Mouse (Mus musculus) neural tube, embryonic 13.5 days (tissue): ENCODE measurements around the gene Mfrp. TPM values are rescaled to one million over a fixed set of nuclear protein-coding genes. Genes with fewer than 3 reads are reported as not detected.
A peak's percentile ranks its signal among the peaks of the same experiment; 100 is the strongest.

Source experiments
- ATAC-seq: fragments of 200-750 bp; cut with Nextera tagmentation; 2 replicates; pipeline ENCODE4 v1.8.0; 2017; ENCODE audit warnings: low read depth, mild to moderate bottlenecking, moderate TSS enrichment, moderate library complexity
- H3K27ac ChIP-seq: fragments of 300-500 bp; sonication (generic); replicated peaks from 2 replicates; pipeline ENCODE4 v1.5.1; 2015; ENCODE audit warnings: moderate library complexity, mild to moderate bottlenecking, inconsistent platforms
- H3K27me3 ChIP-seq: fragments of 300-500 bp; sonication (generic); 2 replicates; pipeline ENCODE4 v1.6.1; 2015; ENCODE audit warnings: mild to moderate bottlenecking, inconsistent platforms
- H3K36me3 ChIP-seq: fragments of 300-500 bp; sonication (generic); 2 replicates; pipeline ENCODE4 v1.6.1; 2015; ENCODE audit warnings: mild to moderate bottlenecking, inconsistent platforms
- H3K4me1 ChIP-seq: fragments of 300-500 bp; sonication (generic); replicated peaks from 2 replicates; pipeline ENCODE4 v1.6.1; 2015; ENCODE audit warnings: inconsistent platforms
- H3K4me2 ChIP-seq: fragments of 300-500 bp; sonication (generic); 2 replicates; pipeline ENCODE4 v1.6.1; 2015; ENCODE audit warnings: inconsistent platforms, mild to moderate bottlenecking, moderate library complexity
- H3K4me3 ChIP-seq: fragments of 300-500 bp; sonication (generic); 2 replicates; pipeline ENCODE4 v1.5.1; 2015; ENCODE audit warnings: mild to moderate bottlenecking, inconsistent platforms
- H3K9ac ChIP-seq: fragments of 300-500 bp; sonication (generic); 2 replicates; pipeline ENCODE4 v1.6.1; 2015; ENCODE audit warnings: moderate library complexity, mild to moderate bottlenecking, inconsistent platforms
- H3K9me3 ChIP-seq: fragments of 300-500 bp; sonication (generic); 2 replicates; pipeline ENCODE4 v1.6.1; 2016; ENCODE audit warnings: inconsistent platforms
- WGBS: fragments of 180-500 bp; shearing (Covaris S2); methylation state at CpG from one replicate; pipeline ENCODE4 v1.1.7; 2015; 5-methylcytosine and 5-hydroxymethylcytosine counted together
- polyA plus RNA-seq: library from polyadenylated mRNA; unstranded; fragments of >200 nt; fragmentation: Nextera tagmentation; extraction: Ambion mirVana; gene quantifications from 2 replicates; pipeline ENCODE4 v1.2.1, GENCODE M21; 2015

Mfrp gene
- polyA plus RNA-seq, 1 experiment from 2014 or later = not detected

GRCm38 (mm10) chr9:44079997-44080780, 21.3 kb upstream of the Mfrp start:
- no peak for ATAC-seq
- Histone ChIP-seq H3K36me3 (no peaks in the 10 kb centered on the region), H3K27me3 (peaks cover 28% of the 10 kb centered on the region), H3K27ac (no peak overlapping the region), H3K9ac (no peak overlapping the region), H3K4me3 (no peak overlapping the region), H3K4me1 (peaks cover 55% of the 10 kb centered on the region), H3K4me2 (no peak overlapping the region), H3K9me3 (no peaks in the 10 kb centered on the region)
- 74% methylated on average over 10 of the region's 10 CpGs for WGBS

- Histone ChIP-seq H3K36me3 (no peaks in the 10 kb centered on the region), H3K4me2 (no peak overlapping the region), H3K4me3 (no peak overlapping the region), H3K27ac (no peak overlapping the region), H3K4me1 (peaks cover 54% of the 10 kb centered on the region), H3K9me3 (no peaks in the 10 kb centered on the region), H3K27me3 (peaks cover 36% of the 10 kb centered on the region), H3K9ac (no peak overlapping the region)
- no peak for ATAC-seq
- 68% methylated on average over 5 of the region's 5 CpGs for WGBS
Observed at GRCm38 (mm10) chr9:44080953-44081352, 20.6 kb upstream of the Mfrp start.

- 64% methylated on average over 5 of the region's 5 CpGs for WGBS
- Histone ChIP-seq H3K27me3 (peaks cover 42% of the 10 kb centered on the region), H3K9ac (no peak overlapping the region), H3K36me3 (no peaks in the 10 kb centered on the region), H3K9me3 (no peaks in the 10 kb centered on the region), H3K4me2 (no peak overlapping the region), H3K4me1 (peaks cover 51% of the 10 kb centered on the region), H3K4me3 (no peak overlapping the region), H3K27ac (no peak overlapping the region)
- no peak for ATAC-seq
Observed at GRCm38 (mm10) chr9:44081581-44081980, 19.9 kb upstream of the Mfrp start.

DNA sequence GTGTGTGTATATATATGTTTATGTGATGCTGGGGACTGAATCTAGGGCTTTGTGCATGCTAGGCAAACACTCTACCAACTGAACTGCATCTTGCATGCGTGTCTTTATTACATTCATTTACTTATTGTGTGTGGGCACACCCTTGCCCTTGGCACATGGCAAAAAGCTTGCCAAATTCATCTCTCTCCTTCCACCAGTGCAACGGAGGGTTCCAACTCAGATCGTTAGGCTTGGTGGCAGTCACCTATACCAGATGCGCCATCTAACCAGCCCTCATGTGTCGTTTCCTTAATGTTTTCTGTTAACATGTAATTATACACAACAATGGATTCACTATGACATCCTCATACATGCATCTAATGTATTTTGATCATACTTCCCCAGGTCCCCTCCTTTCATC, 19.3 kb upstream of the Mfrp start:
- WGBS = 89% methylated on average over 5 of the region's 5 CpGs
- Histone ChIP-seq H3K4me1 (peaks cover 47% of the 10 kb centered on the region), H3K4me3 (no peak overlapping the region), H3K27me3 (peaks cover 47% of the 10 kb centered on the region), H3K9ac (no peak overlapping the region), H3K4me2 (no peak overlapping the region), H3K9me3 (no peaks in the 10 kb centered on the region), H3K27ac (no peak overlapping the region), H3K36me3 (no peaks in the 10 kb centered on the region)
- no peak for ATAC-seq

DNA sequence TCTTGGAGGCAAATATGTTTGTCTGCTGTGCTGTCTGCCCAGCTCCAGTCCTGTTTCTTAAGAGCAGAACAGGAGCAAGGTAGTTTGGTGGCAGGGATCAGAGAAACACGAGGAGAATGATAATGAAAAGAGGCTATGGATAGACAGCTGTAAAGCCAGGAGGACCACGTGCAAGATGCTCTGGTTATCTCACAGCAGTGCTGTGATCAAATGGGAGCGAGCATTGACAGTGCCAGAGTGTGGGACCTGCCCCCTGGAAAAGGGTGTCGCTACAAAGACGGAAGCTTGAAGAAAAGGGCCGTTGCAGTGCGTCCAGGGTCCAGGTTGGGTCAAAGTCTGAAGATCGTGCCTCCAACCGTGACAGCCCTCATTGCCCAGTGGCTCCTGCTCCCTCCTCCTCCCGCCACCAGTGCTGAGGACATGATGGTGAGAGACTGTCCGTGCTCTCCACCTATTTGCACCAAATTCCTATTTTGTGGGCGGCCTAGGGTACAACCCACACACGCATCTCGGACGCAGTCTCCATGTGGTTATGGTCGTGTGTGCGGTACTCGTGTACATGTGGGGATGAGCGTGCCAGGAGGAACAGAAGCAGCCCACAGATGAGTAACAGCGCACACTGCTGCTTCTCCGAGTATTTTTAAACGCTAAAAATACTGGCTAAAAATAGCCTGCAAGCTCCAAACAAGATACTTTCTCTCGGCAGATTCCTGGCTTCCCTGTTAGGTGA, 18.0 kb upstream of the Mfrp start:
- Histone ChIP-seq H3K9me3 (no peaks in the 10 kb centered on the region), H3K4me2 (peak overlapping the region; percentile 99), H3K9ac (no peak overlapping the region), H3K4me3 (peak overlapping the region; percentile 56), H3K27ac (no peak overlapping the region), H3K36me3 (no peaks in the 10 kb centered on the region), H3K27me3 (peaks cover 56% of the 10 kb centered on the region), H3K4me1 (peaks cover 49% of the 10 kb centered on the region)
- no peak for ATAC-seq
- 12% methylated on average over 23 of the region's 23 CpGs for WGBS

- ATAC-seq = peak; percentile 15; the same call in 1 of the 2 replicates
- 2% methylated on average over 14 of the region's 14 CpGs for WGBS
- Histone ChIP-seq H3K9ac (peak overlapping the region; percentile 75), H3K9me3 (no peaks in the 10 kb centered on the region), H3K27me3 (peaks cover 56% of the 10 kb centered on the region), H3K4me2 (peak overlapping the region; percentile 99), H3K36me3 (no peaks in the 10 kb centered on the region), H3K4me1 (peaks cover 42% of the 10 kb centered on the region), H3K27ac (no peak overlapping the region), H3K4me3 (peak overlapping the region; percentile 56)
Observed at GRCm38 (mm10) chr9:44084236-44084635, 17.3 kb upstream of the Mfrp start.

- ATAC-seq = peak; percentile 64
- under 1% methylated on average over 62 of the region's 62 CpGs for WGBS
- Histone ChIP-seq H3K27ac (no peak overlapping the region), H3K4me1 (peaks cover 42% of the 10 kb centered on the region), H3K9me3 (no peaks in the 10 kb centered on the region), H3K9ac (peak overlapping the region; percentile 75), H3K27me3 (peaks cover 56% of the 10 kb centered on the region), H3K4me3 (peak overlapping the region; percentile 56), H3K36me3 (no peaks in the 10 kb centered on the region), H3K4me2 (peak overlapping the region; percentile 99)
Observed at GRCm38 (mm10) chr9:44084659-44085229, 16.8 kb upstream of the Mfrp start.

DNA sequence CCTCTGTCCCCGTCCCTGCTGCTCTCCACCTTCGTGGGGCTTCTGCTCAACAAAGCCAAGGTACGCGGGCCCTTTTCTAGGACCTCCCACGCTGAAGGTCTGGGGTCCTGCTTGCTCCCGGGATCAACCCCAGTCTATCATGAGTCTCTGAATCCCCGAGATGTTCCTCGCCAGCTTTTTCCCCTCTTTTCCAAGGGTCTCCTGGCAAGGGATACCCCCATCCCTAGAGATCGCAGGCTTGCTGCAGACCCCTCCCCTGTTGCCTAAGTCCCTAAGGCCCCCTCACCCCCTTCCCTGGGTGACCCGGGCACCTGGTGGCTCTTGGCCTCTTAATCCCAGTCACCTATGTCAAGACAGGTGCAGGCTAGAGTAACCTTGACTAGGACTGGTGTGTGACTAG, 16.3 kb upstream of the Mfrp start:
- Histone ChIP-seq H3K27ac (no peak overlapping the region), H3K4me3 (peak overlapping the region; percentile 56), H3K4me2 (peak overlapping the region; percentile 99), H3K27me3 (peaks cover 56% of the 10 kb centered on the region), H3K9me3 (no peaks in the 10 kb centered on the region), H3K36me3 (no peaks in the 10 kb centered on the region), H3K4me1 (peaks cover 42% of the 10 kb centered on the region), H3K9ac (peak overlapping the region; percentile 75)
- 0 out of 2 replicates have a peak, but pooled peaks have one; percentile 7 for ATAC-seq
- 4% methylated on average over 10 of the region's 10 CpGs for WGBS

DNA sequence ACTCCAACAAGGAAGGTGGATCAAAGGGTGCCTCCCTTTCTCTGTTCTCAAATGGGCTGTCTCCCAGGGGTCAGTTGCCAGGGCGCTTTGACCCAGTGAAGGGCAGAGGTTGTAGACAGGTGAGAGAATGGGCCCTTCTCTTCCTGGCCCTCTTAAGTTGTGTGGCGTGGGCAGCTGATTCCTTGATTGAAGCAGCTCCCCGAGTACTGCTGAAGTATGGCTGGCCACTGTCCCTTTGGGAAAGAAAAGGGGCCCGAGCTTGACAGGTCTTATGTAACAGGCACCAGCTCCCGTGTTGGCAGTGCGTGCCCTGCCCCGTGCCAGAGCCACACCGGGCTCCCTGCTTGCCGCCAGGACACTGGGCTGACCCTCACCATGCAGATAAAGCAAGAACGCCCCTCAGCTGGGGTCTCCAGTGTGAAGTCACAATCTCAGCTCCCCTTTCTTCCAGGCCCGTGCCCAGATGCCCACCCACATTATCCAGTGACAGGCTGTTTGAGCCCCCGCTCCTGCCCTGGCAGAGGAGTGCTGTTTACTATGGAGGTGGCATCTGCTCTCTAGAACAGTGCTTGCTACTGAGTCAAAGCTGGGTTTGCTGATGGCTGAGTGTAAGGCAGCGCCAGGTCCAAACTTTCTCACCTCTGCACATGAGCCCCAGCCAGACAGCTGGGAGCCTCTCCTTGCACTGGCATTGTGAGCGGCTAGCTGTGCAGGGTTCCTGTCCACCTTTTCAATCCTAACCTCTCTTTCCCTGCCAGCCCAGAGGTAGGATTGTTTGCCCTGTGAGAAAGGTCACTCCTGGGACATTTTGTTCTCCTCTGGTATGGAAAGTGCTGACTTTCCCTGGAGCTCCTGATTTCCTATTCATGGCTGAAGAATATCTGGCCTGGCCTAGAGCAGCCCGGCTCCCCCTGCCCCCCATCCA, 15.5 kb upstream of the Mfrp start:
- Histone ChIP-seq H3K27ac (no peak overlapping the region), H3K9me3 (no peaks in the 10 kb centered on the region), H3K36me3 (0 out of 2 replicates have a peak, but pooled peaks cover 2% of the 10 kb centered on the region), H3K9ac (no peak overlapping the region), H3K4me3 (no peak overlapping the region), H3K4me1 (peaks cover 38% of the 10 kb centered on the region), H3K27me3 (peaks cover 56% of the 10 kb centered on the region), H3K4me2 (peak overlapping the region; percentile 99)
- ATAC-seq = no peak
- WGBS = 68% methylated on average over 15 of the region's 15 CpGs

GRCm38 (mm10) chr9:44086960-44087359, 14.6 kb upstream of the Mfrp start:
- no peak for ATAC-seq
- H3K4me3 ChIP-seq = no peak overlapping the region
- no peak overlapping the region for H3K4me2 ChIP-seq
- H3K9me3 ChIP-seq = no peaks in the 10 kb centered on the region
- H3K9ac ChIP-seq = no peak overlapping the region
- H3K27me3 ChIP-seq = peaks cover 56% of the 10 kb centered on the region
- H3K27ac ChIP-seq = no peak overlapping the region
- H3K36me3 ChIP-seq = 0 out of 2 replicates have a peak, but pooled peaks cover 9% of the 10 kb centered on the region
- 48% methylated on average over 10 of the region's 10 CpGs for WGBS
- H3K4me1 ChIP-seq = peaks cover 32% of the 10 kb centered on the region

DNA sequence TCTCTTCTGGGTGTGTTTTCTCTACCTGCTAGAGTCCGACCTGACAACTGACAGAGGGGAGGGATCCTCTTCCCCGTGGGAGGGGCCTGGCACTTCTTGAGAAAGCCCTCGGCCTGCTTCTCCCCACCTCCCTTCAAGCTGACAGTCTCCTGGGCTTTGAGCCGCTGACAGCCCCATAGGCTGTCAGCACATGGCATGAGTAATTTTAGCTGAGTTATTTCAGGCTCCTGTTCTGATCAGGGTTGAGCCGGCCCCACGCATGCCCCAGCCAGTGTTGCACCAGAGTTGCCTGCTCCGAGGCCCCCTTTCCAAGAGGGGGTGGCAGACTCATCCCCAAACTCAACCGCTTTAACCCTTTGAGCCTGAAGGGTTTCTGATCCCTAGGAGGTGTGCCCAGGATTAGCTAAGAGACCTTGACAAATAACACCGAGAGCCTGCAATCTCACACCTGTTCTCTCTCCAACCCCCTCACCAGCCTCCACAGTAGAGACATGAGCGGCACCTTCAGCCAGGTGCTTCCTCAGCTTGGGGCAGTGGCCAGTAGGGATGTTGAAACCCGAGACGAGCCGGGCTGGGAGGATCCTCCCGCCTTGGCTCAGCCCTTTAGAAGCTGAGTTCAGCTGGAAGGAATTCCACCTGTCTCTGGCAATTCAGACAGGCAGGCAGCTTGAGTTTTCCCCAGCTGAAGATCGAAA, 13.6 kb upstream of the Mfrp start:
- Histone ChIP-seq H3K9me3 (no peaks in the 10 kb centered on the region), H3K4me3 (no peak overlapping the region), H3K4me2 (no peak overlapping the region), H3K27ac (no peak overlapping the region), H3K27me3 (peaks cover 49% of the 10 kb centered on the region), H3K9ac (no peak overlapping the region), H3K36me3 (peaks cover 13% of the 10 kb centered on the region; the same call in 1 of the 2 replicates), H3K4me1 (peaks cover 32% of the 10 kb centered on the region)
- no peak for ATAC-seq
- WGBS = 17% methylated on average over 15 of the region's 15 CpGs
